Mouse (Mus musculus): ENCODE results near the gene Slc5a1. TPM values are rescaled to one million over a fixed set of nuclear protein-coding genes. Genes with fewer than 3 reads are reported as not detected.

Gene Slc5a1
- total RNA-seq (2021): not detected
- long read RNA-seq, experiment 1: 0 reads
- long read RNA-seq, experiment 2: 0 reads

- no peak for DNase-seq (ENCODE audit: low spot score in 2 of 2)
Measured at GRCm38 (mm10) chr5:33104025-33104481, at the start of gene Slc5a1. Gene Slc5a1, plus strand, starts transcription at chr5:33104219.

- DNase-seq (ENCODE audit: low spot score in 2 of 2): no peak
Measured at GRCm38 (mm10) chr5:33056126-33056765, 47.8 kb upstream of the Slc5a1 start.

- DNase-seq (ENCODE audit: low spot score in 2 of 2): no peak
Measured at GRCm38 (mm10) chr5:33070071-33070470, 33.9 kb upstream of the Slc5a1 start.

- DNase-seq (ENCODE audit: low spot score in 2 of 2): no peak
Measured at GRCm38 (mm10) chr5:33076490-33077191, 27.4 kb upstream of the Slc5a1 start.

GRCm38 (mm10) chr5:33082896-33083295 is 21.1 kb upstream of the Slc5a1 start:
- DNase-seq (ENCODE audit: low spot score in 2 of 2): no peak

- no peak for DNase-seq (ENCODE audit: low spot score in 2 of 2)
Measured at GRCm38 (mm10) chr5:33084599-33084998, 19.4 kb upstream of the Slc5a1 start.

GRCm38 (mm10) chr5:33091342-33091741 is 12.7 kb upstream of the Slc5a1 start:
- no peak for DNase-seq (ENCODE audit: low spot score in 2 of 2)

- no peak for DNase-seq (ENCODE audit: low spot score in 2 of 2)
Measured at GRCm38 (mm10) chr5:33095315-33095714, 8.7 kb upstream of the Slc5a1 start.

GRCm38 (mm10) chr5:33102369-33103055 is 1.5 kb upstream of the Slc5a1 start:
- no peak for DNase-seq (ENCODE audit: low spot score in 2 of 2)

GRCm38 (mm10) chr5:33104876-33105275 is 857 bp downstream of the Slc5a1 start:
- DNase-seq (ENCODE audit: low spot score in 2 of 2): no peak

GRCm38 (mm10) chr5:33105660-33106059 is 1.6 kb downstream of the Slc5a1 start:
- no peak for DNase-seq (ENCODE audit: low spot score in 2 of 2)

- no peak for DNase-seq (ENCODE audit: low spot score in 2 of 2)
Measured at GRCm38 (mm10) chr5:33107056-33107455, 3.0 kb downstream of the Slc5a1 start.

- no peak for DNase-seq (ENCODE audit: low spot score in 2 of 2)
Measured at GRCm38 (mm10) chr5:33107778-33108405, 3.9 kb downstream of the Slc5a1 start.

GRCm38 (mm10) chr5:33121871-33122315 is 17.9 kb downstream of the Slc5a1 start:
- no peak for DNase-seq (ENCODE audit: low spot score in 2 of 2)

GRCm38 (mm10) chr5:33123658-33124057 is 19.6 kb downstream of the Slc5a1 start:
- DNase-seq (ENCODE audit: low spot score in 2 of 2): no peak

- DNase-seq (ENCODE audit: low spot score in 2 of 2): no peak
Measured at GRCm38 (mm10) chr5:33125318-33125717, 21.3 kb downstream of the Slc5a1 start.

- DNase-seq (ENCODE audit: low spot score in 2 of 2): no peak
Measured at GRCm38 (mm10) chr5:33134132-33134531, 30.1 kb downstream of the Slc5a1 start.

- no peak for DNase-seq (ENCODE audit: low spot score in 2 of 2)
Measured at GRCm38 (mm10) chr5:33135611-33136010, 31.6 kb downstream of the Slc5a1 start.

- DNase-seq (ENCODE audit: low spot score in 2 of 2): peak; percentile 40 to 48
Measured at GRCm38 (mm10) chr5:33142790-33143455, 38.9 kb downstream of the Slc5a1 start.

- peak; percentile 4 to 10 for DNase-seq (ENCODE audit: low spot score in 2 of 2)
Measured at GRCm38 (mm10) chr5:33144025-33144424, 40.0 kb downstream of the Slc5a1 start.

- DNase-seq (ENCODE audit: low spot score in 2 of 2): no peak
Measured at GRCm38 (mm10) chr5:33146837-33147236, 42.8 kb downstream of the Slc5a1 start.
